Mouse (Mus musculus) monocyte, adult 5-6 weeks (primary cell): ENCODE results near the gene Vwa5b1. TPM values are rescaled to one million over a fixed set of nuclear protein-coding genes. Genes with fewer than 3 reads are reported as not detected.

Experiments
- ATAC-seq: fragments of 153-309, 156-312 bp; replicated peaks from 2 replicates; pipeline ENCODE4 v1.8.0; 2017; ENCODE audit warnings: mild to moderate bottlenecking; ENCODE audit not compliant: low TSS enrichment, insufficient number of reproducible peaks, severe bottlenecking, poor library complexity, low FRiP score
- total RNA-seq: library from RNA; stranded (forward); fragments of 200-1000, 200-491, 200-594 nt; gene quantifications from 3 replicates; pipeline ENCODE4 v1.2.3, GENCODE M21; 2017

Gene Vwa5b1
- not detected in 3 replicates for total RNA-seq

DNA sequence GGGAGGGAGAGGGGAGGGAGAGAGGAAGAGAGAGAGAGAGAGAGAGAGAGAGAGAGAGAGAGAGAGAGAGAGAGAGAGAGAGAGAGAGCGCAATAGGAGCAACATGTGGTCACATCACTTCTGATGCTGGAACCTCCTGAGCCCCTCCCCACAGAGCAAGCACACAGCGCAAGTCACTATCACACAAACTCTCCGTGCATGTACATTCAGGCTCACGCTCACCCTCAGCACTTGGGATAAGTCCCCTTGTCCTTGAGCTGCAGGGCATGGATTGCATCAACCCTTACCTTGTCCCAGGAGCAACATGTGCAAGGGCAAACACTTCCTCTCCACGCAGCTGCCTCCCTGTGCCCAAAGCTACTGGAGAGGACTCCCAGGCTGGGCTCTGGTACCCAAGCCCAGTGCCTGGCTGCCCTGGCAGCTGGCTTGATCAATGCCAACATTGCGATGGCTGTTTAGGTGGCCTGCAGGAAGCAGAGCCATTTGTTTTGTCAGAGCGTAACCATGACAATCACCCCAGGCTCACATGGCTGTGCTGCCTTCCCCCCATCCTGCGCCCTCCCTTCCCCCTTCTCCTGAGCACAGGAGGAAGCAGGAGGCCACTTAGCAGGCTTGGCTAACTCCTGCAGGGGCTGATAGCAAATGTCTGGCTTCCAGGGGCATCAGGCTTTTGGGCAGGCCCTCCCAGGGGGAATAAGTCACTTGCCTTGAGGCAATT, at the start of gene Vwa5b1:
Gene Vwa5b1 (minus strand): TSS at position 457 of the 718 bp plus-strand sequence.
- no peak for ATAC-seq

DNA sequence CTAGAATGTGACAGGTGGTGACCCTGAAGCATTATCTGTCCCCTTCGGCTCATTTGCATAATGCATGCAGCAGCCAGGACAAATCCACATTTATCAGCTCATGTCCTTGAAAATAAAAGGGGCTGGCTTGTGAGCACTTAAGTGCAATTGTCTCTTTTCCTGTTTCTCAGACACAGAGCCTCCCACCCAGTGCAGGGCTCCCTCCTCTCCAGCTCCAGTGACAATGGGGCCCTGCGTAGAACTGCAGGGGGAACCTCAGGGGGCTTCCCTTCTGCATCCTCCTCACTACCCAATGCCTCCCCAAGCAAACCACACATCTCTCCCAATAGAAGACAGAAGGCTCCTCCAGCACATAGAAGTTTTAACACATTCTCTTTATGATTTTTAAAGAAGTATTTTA, 47.1 kb upstream of the Vwa5b1 start:
- ATAC-seq: no peak

DNA sequence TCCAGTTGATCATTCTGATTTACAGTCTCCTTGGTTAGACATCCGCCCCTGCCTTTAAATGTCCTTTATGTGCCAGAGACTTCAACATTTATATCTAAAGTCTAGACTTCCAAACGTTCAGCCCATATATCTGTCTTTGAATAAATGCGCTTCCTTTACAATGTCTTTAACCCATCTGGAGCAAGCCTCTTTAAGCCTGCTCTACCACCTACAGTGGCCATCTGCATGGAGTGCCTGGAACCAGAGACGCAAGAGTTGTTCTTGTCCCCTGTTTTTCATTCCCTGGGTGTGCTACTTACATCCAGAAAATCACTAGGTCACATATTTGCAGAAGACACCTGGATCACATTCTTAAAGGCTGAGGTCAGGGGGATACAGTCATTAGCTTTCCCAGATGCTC, 44.4 kb upstream of the Vwa5b1 start:
- ATAC-seq: no peak

DNA sequence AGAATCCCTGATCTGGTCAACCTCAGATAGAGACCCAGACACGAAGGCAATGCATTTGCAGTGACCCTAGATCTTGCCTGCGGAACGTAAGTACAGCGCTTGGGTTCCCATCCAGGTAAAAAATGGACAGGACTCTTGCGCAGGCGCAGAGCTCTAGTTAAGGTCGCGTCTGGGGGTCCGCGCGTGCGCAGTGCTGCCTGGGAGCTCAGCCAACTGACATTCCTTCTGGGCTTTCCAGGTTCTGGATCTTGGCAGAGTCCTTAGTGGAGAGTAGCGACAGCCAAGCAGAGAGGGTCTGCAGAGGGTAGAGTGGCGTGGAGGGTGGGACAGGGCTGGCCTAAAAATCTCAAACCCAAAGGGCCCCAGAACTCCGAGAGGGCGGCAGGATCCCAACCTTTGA, 41.9 kb upstream of the Vwa5b1 start:
- no peak for ATAC-seq

DNA sequence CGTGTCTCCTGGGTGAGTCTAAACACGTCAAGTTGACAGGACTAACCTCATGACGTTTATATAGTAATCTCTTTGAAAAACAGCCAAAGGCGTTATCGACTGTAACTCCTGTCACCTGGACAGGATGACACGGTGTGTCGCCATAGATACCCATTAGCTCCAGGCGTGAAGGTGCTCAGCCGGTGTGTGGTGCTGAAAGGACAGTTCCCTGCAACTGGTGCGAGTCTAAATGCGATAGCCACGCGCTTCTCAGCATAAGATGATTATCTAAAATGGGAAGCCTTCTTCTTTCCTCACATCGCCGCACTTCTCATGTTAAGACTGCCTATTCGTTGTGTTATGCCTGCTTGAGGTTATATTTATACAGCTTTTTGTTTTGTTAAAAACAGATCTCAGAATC, 40.8 kb upstream of the Vwa5b1 start:
- no peak for ATAC-seq

DNA sequence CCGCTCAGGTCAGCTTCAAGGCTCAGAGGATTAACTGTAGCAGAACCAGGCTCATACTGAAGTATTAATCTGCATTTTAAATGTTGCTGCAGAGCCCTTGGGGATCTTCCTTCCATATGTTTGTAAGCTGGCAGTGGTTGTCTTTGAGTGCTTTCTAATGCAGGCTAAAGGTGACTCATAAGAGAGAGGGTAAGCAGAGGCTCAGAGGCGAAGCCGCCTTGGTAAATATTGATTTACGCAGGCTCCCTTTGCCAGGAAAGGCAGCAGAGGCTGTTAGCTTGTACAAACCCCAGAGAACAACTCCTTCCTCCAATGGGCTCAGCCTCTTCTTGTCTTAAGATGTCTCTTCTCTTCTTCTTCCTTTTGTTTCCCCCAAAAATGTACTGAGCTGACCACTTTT, 36.5 kb upstream of the Vwa5b1 start:
- no peak for ATAC-seq

DNA sequence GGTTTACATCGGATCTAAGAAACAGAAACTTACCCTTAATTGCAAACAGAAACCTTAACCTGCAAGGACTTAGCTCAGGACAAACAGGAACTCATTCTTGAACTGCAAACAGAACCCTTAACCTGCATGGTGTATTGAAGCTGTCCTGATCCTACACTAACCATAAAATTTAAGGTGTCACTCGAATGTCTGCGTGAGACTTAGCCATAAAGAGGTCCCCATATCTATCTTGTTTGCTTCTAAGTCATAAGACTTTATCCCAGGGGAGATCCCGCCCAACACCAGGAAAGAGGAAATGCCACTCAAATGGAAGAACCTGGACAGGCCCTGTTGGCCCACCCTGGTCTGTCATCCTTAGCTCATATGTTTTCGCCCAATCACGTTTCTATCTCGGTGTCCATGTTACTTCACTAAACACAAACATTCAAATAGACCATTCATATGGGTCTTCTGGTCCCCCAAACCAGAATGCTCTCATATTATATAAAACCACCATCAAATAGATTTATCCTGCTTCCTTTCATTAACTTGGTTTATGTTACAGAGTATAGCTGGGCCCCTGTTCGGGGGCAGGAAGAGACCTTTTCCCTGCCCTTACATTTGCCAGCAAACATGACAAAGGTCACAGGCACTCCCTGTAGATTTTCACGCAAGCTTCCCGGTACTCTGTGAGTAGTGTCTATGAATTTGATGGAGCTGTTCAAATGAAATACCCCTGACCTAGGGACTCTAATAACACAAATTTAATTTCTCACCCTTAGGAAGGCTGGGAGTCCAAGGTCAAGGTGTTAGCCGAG, 34.6 kb upstream of the Vwa5b1 start:
- ATAC-seq: no peak

DNA sequence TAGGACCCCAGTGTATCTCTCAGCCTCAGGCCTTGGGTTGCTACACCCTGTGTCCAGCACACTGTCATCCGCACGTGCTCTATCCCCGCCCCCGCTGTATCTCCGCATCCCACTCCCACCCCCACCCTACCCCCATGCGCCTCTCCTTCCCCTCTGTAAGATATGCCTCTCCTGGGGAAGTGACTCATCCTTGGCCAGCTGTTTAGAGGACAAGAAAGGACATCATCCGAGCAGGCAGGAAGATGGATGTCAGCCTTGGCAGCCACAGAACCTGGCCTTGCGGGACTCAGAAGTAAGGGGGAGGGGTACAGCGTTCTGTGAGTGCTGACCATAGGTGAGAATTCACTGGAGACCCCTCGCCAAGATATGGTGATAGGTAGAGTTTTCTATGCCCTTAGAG, 30.8 kb upstream of the Vwa5b1 start:
- no peak for ATAC-seq

DNA sequence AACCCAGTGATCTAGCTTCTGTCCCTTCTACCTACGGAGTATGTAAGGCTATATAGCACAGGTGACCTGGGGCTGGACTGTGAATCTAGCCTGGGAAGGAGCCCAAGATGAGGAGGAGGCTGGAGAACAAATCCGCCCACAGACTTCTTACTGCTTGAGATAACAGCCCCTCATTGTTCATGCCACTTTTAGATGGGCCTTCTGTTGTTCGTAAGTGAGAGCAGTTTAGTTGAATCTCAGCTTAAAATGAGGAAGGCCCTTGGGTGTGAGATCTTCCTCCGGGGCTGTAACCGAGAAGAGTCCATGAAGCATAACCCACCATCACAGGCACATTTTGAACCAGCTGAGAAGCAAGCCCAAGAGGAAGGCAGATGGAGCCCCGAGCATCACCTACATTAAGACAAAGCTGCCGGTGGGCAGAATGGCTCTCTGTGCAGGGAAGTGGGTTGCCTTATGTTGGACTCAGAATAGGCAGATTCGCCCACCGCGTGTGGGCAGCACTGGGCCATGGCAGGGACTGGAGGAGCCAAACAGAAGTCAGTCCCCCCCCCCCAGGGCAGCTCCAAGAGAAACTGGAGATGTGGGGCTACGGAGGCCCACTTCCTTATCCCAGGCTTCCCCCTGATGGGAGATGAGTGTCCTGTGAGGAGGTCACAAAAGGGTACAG, 24.4 kb upstream of the Vwa5b1 start:
- no peak for ATAC-seq

DNA sequence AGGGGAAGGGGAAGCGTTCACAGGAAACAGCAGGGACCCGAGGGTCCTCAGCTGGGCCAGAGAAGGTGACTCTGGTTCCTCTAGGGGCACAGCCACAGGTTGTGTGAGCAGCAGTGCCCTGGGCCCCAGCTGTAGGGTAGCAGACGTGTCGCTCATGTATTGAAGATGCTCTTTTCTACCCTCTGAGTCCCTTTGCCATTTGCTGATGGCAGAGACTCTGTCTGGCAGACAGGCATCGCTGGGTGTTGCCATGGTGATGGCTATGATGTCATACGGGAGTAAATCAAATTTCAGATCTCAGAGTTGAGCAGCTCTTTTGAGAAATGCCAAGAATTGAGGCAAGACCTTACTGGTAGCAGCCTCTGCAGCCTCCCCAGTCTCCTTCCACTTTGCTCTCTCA, 17.4 kb upstream of the Vwa5b1 start:
- no peak for ATAC-seq

DNA sequence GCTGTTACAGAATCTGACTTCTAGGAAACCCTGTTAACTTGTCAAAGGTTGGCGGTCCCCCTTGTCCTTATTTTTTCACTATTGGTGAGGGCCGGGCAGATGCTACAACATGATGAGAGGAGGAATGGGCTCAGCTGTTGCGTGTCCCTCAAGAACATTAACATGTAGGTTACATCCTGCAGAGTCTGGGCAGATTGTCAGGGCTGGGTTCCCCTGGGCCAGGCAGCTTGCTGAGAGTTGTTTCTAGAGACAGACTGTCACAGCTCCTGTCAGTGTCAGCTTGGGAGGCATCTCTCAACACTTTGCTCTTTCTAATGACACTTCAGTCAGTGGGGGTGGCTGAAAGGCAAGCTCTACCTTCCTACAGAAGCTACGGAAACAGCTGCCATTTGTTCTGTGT, 16.2 kb upstream of the Vwa5b1 start:
- ATAC-seq: no peak

DNA sequence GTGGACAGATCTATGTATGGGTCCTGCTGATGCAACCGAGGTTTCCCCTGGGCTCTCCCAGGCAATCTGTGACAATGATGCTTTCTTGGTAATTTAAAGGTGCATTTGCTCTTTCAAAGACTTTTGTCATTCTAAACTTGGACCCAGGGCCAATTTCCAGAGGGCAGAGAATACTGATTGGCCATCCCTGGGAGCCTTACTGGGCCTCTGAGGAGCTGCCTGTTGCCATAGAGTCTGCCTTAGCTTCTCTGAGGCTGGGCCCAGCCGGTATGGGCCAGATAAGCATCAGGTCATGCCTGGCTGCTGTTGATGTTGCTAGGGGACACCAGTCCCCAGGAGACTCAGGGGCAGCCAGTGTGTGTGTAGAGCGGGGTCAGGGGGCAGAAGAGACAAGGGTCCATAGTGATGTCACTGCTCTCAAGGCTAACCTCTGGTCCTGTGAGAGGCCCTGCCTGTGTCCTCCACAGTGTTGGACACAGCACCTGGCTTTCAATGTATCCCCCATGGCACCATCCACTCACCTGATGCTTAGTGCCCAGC, 12.5 kb upstream of the Vwa5b1 start:
- ATAC-seq: no peak

DNA sequence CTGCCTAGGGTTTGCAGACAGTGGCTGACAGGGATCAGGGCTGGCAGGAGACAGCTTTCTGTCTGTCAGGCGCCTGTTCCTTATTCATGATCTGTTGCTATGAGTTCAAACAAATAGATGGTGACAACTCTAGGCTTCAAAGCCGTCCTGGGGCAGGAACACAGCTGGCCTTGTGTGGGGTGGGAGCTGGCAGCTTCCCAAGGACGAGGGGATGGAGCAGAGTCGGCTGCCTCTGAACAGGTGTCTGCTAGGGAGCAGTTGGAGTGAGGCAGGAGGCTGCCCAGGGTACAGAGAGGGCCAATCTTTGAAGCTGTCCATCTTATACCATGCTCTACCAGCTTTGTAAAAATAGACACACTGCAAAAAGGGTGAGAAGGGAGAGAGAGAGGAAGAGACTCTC, 6.6 kb upstream of the Vwa5b1 start:
- ATAC-seq: no peak

DNA sequence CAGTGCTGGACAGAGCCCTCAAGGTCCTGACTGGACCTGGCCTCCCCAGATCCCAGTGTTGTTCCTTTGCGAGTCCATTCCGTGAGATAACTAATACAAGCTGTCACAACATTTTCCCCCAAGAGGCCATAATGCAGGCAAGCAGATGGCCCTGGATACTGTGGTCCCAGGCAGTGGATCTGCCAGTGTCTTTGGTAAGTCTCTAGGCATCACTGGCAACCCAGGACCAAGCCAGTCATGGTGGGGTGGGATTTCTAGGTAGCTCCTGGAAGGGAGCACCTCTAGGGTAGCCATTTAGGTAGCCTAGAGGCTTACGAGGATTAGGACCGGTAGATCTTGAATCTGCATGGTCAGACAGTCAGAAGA, 445 bp upstream of the Vwa5b1 start:
- ATAC-seq: no peak

DNA sequence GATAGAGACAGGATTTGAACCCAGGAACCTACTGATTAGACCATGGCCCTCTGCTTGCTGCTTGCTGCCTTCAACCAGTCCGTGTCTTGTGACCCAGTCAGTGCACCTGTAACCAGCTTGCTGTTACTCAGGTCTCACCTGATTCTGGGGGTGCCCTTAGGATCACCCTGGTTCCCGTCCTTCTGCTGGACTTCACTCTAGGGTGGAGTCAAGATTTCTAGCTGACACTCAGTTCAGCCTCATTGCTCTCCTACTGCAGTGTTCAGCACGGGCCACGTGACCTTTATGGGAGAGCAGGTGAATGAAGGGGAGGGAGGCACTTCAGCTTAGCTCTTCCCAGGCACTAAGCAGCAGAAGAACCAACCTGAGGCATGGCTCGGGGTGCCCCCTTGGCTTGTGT, 7.4 kb downstream of the Vwa5b1 start:
- no peak for ATAC-seq

DNA sequence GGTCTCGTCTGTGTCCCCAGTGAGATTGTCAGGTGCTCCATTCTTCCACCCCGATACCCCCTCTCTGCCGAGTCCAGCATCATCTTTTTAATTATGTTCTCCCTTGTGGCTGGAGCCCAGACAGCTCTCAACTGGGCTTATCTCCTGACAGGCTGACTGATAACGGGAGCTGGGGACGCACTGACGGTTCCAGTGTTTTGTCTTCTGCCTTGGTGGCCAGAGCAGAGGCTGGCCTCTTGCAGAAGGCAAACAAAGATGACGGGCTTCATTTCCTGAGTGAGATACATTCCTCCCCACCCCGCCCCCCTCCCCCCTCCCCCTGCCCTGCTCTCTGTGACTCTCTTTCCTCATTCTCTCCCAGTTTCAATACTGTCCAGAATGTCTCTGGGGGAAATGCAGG, 21.2 kb downstream of the Vwa5b1 start:
- no peak for ATAC-seq

DNA sequence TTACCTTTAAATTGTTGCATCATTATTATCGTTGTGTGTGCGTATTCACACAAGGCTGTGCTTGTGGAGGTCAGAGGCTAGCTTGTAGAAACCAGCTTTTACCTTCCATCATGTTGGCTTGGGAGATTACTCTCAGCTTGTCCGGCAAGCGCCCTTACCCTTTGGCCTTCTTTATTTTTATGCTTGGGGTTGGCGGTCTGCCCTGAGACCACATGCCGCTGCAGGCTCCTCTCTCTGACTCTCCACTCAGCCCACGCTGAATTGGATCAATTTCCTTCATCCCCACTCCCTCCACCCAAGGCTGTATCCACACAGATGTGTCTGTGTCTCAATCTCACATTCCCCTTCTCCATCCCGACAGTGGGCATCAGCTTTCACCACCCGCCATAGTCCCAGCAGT, 33.8 kb downstream of the Vwa5b1 start:
- no peak for ATAC-seq

DNA sequence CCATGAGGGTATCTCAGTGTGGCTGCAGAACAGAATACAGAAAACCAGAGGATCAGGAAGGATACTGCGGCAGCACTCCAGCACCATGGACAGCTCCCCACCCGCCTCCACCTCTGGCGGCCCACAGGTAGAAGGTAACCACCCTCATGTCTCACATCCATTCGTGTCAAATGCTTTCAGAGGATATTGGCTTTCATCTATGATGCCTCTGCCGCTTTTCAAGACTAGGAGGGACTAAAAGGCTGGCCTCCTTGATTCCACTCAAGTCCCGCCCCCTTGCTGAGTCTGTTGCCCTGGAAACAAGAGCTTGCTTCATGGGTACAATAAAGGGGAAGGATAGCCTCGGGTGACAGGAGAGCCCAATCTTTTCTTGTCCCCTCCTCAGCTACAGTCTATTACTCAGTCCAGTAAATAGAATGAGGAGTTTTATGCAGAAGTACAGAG, 37.8 kb downstream of the Vwa5b1 start:
- no peak for ATAC-seq

DNA sequence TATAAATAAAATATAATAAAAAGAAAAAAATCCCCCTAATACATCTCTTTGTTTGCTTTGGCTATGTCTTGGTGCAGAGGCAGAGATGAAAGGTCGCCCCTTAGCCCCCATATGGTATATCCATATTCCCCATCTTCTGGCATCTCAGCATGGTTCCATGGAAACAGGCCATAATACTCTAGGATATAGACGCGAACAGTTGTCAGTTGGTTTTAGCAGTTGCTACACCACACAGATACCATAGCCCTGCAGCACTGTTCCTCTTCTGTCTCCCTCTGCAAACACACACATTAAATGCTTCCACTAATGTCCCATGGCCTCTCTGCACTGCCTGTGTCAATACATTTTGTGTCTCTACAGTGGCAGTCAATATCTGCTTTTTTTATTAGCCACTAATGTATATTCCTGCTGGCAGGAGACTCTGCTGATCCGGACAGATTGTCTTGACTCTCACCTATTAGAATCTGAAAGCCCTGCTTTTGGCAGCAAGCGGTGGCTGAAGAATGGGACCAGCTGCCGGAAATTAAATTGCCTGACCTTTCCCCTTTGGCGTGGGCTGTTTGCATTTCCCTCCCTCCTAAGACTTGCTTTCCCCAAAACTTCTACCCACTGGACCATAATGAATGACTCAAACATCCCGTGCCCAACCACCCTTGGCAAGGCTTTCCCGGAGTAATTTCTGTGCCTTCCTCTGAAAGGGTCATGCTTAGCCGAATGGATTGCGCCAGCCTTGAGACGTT, 39.1 kb downstream of the Vwa5b1 start:
- no peak for ATAC-seq
